Comparison of ENCODE assay signal across 8 mouse cellular contexts in the genomic region with DNA sequence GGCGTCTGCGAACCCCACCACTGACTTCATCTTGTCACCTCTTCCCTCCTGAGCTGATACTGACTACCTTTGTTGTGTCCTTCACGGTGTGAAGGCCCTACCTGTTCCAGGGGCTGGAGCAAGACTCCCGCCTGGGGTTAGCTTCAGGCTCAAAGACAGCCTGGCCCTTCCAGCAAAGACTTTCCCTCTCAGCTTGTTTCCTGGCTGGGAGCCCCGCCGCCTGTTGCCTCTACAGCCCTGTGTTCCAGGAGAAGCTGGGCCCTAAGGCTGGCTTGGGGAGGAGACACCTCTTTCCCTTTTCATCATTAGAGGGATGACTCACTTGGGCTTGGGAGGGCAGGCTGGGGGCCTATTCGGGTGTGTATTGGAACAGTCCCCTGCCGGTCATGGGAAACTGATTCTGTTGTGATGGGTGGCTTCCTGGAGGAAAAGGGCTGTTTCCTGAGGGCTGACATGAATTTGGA. TPM values are rescaled to one million over a fixed set of nuclear protein-coding genes. Genes with fewer than 3 reads are reported as not detected.
DNase-seq lines count a peak whose midpoint lies in the region; ATAC-seq and TF ChIP-seq lines count a peak whose summit lies in the region.

No protein-coding gene starts in this region.

- intact Hi-C loops in heart, postnatal 14 days (cut with DNase I): no loop called here

- H3K9me3 ChIP-seq in ES-E14 (ENCODE audit: control insufficient read depth, insufficient read depth, low read depth, low read length): no peaks in the 10 kb centered on the region
- H3K9me3 ChIP-seq in forebrain, embryonic 10.5 days: no peaks in the 10 kb centered on the region

- ATAC-seq in megakaryocyte-erythroid progenitor cell, adult 5-6 weeks (replicated peaks; ENCODE audit: low FRiP score, low TSS enrichment, poor library complexity, severe bottlenecking): peak; percentile 48

- peak; percentile 28 for DNase-seq in ES-E14 (ENCODE audit: low read depth, low spot score)
- peak; percentile 74 for DNase-seq in adrenal gland, adult 2 months
- DNase-seq in forebrain, embryonic 10.5 days (ENCODE audit: extremely low spot score, low spot score): no peak
- peak; percentile 59 to 66 for DNase-seq in heart, postnatal 14 days
- peak; percentile 75 to 84 for DNase-seq in kidney, postnatal 36 days
- DNase-seq in natural killer cell, adult 2 months (ENCODE audit: low spot score in 2 of 2): no peak
- no peak for DNase-seq in spleen, adult 12 weeks (ENCODE audit: low spot score)

- H3K27ac ChIP-seq in ES-E14 (ENCODE audit: insufficient read depth, low read depth, low read length, poor library complexity, severe bottlenecking): peak overlapping the region; percentile 33
- peak overlapping the region; percentile 88 for H3K27ac ChIP-seq in forebrain, embryonic 10.5 days

- in situ Hi-C loops in ES-E14 (cut with MboI; ENCODE audit: low sequenced_read_pairs in 2 of 2, unreplicated experiment in 2 of 2): no loop called here

- H3K9ac ChIP-seq in ES-E14 (ENCODE audit: insufficient read depth, low read depth, low read length, poor library complexity, severe bottlenecking): peak overlapping the region; percentile 82

- H3K27me3 ChIP-seq in forebrain, embryonic 10.5 days (ENCODE audit: poor library complexity, severe bottlenecking): peaks cover 14% of the 10 kb centered on the region

- no peaks in the 10 kb centered on the region for H3K36me3 ChIP-seq in ES-E14 (ENCODE audit: control insufficient read depth, insufficient read depth, low read length, poor library complexity, severe bottlenecking)
- no peaks in the 10 kb centered on the region for H3K36me3 ChIP-seq in forebrain, embryonic 10.5 days (replicated peaks)

- 15% methylated on average over 8 of the region's 8 CpGs for WGBS in forebrain, embryonic 10.5 days

- H3K4me1 ChIP-seq in ES-E14 (ENCODE audit: control insufficient read depth in 2 of 2, insufficient read depth in 2 of 2, low read length in 2 of 2, poor library complexity in 1 of 2): peaks cover 0 to 11% of the 10 kb centered on the region in 2 experiments; a peak in 1 of 4 replicates
- peaks cover 30% of the 10 kb centered on the region for H3K4me1 ChIP-seq in forebrain, embryonic 10.5 days

- peak overlapping the region; percentile 78 to 91 for H3K4me3 ChIP-seq in ES-E14 (ENCODE audit: insufficient read depth in 1 of 2, low read depth in 1 of 2, low read length in 2 of 2, poor library complexity in 1 of 2, severe bottlenecking in 1 of 2)
- H3K4me3 ChIP-seq in forebrain, embryonic 10.5 days: peak overlapping the region; percentile 82

TF ChIP-seq in ES-E14, 5 proteins besides CTCF, POLR2A, EP300 and RAD21:
- no peak for TF ChIP-seq CHD2 (IDR thresholded peaks at IDR 0.05; ENCODE audit: low read depth, low read length)
- no peak for TF ChIP-seq ZNF384 (IDR thresholded peaks at IDR 0.05; ENCODE audit: low read depth, low read length)
- no peak for TF ChIP-seq HCFC1 (IDR thresholded peaks at IDR 0.05; ENCODE audit: borderline replicate concordance, insufficient read depth, low read length)
- no peak for TF ChIP-seq ZC3H11A (IDR thresholded peaks at IDR 0.05; ENCODE audit: borderline replicate concordance, low read depth, low read length)
- TF ChIP-seq MAFK (IDR thresholded peaks at IDR 0.05; ENCODE audit: insufficient read depth, low read depth, low read length): no peak

RNA-seq across cellular contexts. Expression of a gene that starts 0.6 kb away (rescaled TPM):
- total RNA-seq in ES-E14 (2012; rRNA removed): 44.0 and 49.0 TPM in 2 replicates
- total RNA-seq in adrenal gland, adult 2 months (2021): 100 to 1,000 TPM; 143 to 167 TPM
- polyA plus RNA-seq in adrenal gland, adult 2 months (2012; rRNA removed): 586 and 732 TPM in 2 replicates
- 29.7 and 31.5 TPM in 2 replicates for polyA plus RNA-seq in forebrain, embryonic 10.5 days (2016; fragmentation: Nextera tagmentation; extraction: Ambion mirVana)
- total RNA-seq in heart, postnatal 14 days (2021): 10 to 100 TPM; 49.5 to 50.0 TPM
- 52.0 and 52.8 TPM in 2 replicates for total RNA-seq in megakaryocyte-erythroid progenitor cell, adult 5-6 weeks (2014; fragmentation: Nextera tagmentation)
- total RNA-seq in megakaryocyte-erythroid progenitor cell, adult 5-6 weeks (2017): 37.6 and 74.5 TPM in 2 replicates

RNA-seq across cellular contexts. Expression of a gene that starts 20.6 kb away (rescaled TPM):
- 6.2 and 7.4 TPM in 2 replicates for total RNA-seq in ES-E14 (2012; rRNA removed)
- 10 to 100 TPM; 19.5 to 28.2 TPM for total RNA-seq in adrenal gland, adult 2 months (2021)
- 129 and 130 TPM in 2 replicates for polyA plus RNA-seq in adrenal gland, adult 2 months (2012; rRNA removed)
- polyA plus RNA-seq in forebrain, embryonic 10.5 days (2016; fragmentation: Nextera tagmentation; extraction: Ambion mirVana): 7.6 and 9.1 TPM in 2 replicates
- 10 to 100 TPM; 10.4 to 10.6 TPM for total RNA-seq in heart, postnatal 14 days (2021)
- total RNA-seq in megakaryocyte-erythroid progenitor cell, adult 5-6 weeks (2014; fragmentation: Nextera tagmentation): 17.1 and 29.7 TPM in 2 replicates
- total RNA-seq in megakaryocyte-erythroid progenitor cell, adult 5-6 weeks (2017): 4.7 and 5.1 TPM in 2 replicates

RNA-seq across cellular contexts. Expression of a gene that starts 35.0 kb away (rescaled TPM):
- 17.1 and 21.7 TPM in 2 replicates for total RNA-seq in ES-E14 (2012; rRNA removed)
- total RNA-seq in adrenal gland, adult 2 months (2021): 10 to 100 TPM; 12.5 to 17.5 TPM
- 22.3 and 25.3 TPM in 2 replicates for polyA plus RNA-seq in adrenal gland, adult 2 months (2012; rRNA removed)
- polyA plus RNA-seq in forebrain, embryonic 10.5 days (2016; fragmentation: Nextera tagmentation; extraction: Ambion mirVana): 34.9 and 35.0 TPM in 2 replicates
- 10 to 100 TPM in 1 of 2 experiments, 1 to 10 TPM in 1; 8.4 to 10.3 TPM for total RNA-seq in heart, postnatal 14 days (2021)
- total RNA-seq in megakaryocyte-erythroid progenitor cell, adult 5-6 weeks (2014; fragmentation: Nextera tagmentation): 14.9 and 26.3 TPM in 2 replicates
- total RNA-seq in megakaryocyte-erythroid progenitor cell, adult 5-6 weeks (2017): 9.8 and 19.2 TPM in 2 replicates

RNA-seq across cellular contexts. Expression of a gene that starts 43.4 kb away (rescaled TPM):
- 7.7 and 11.8 TPM in 2 replicates for total RNA-seq in ES-E14 (2012; rRNA removed)
- total RNA-seq in adrenal gland, adult 2 months (2021): 10 to 100 TPM in 1 of 2 experiments, 1 to 10 TPM in 1; 9.2 to 18.9 TPM
- 11.4 and 12.6 TPM in 2 replicates for polyA plus RNA-seq in adrenal gland, adult 2 months (2012; rRNA removed)
- polyA plus RNA-seq in forebrain, embryonic 10.5 days (2016; fragmentation: Nextera tagmentation; extraction: Ambion mirVana): 13.3 and 14.7 TPM in 2 replicates
- total RNA-seq in heart, postnatal 14 days (2021): 10 to 100 TPM; 10.4 to 11.1 TPM
- total RNA-seq in megakaryocyte-erythroid progenitor cell, adult 5-6 weeks (2014; fragmentation: Nextera tagmentation): 12.2 and 17.1 TPM in 2 replicates
- total RNA-seq in megakaryocyte-erythroid progenitor cell, adult 5-6 weeks (2017): 14.2 and 16.6 TPM in 2 replicates

RNA-seq across cellular contexts. Expression of a gene that starts 43.5 kb away (rescaled TPM):
- total RNA-seq in ES-E14 (2012; rRNA removed): 266 and 347 TPM in 2 replicates
- total RNA-seq in adrenal gland, adult 2 months (2021): 100 to 1,000 TPM; 393 to 485 TPM
- polyA plus RNA-seq in adrenal gland, adult 2 months (2012; rRNA removed): 6.9 and 9.6 TPM in 2 replicates
- polyA plus RNA-seq in forebrain, embryonic 10.5 days (2016; fragmentation: Nextera tagmentation; extraction: Ambion mirVana): 793 and 804 TPM in 2 replicates
- 100 to 1,000 TPM; 220 to 279 TPM for total RNA-seq in heart, postnatal 14 days (2021)
- 418 and 530 TPM in 2 replicates for total RNA-seq in megakaryocyte-erythroid progenitor cell, adult 5-6 weeks (2014; fragmentation: Nextera tagmentation)
- 113 and 115 TPM in 2 replicates for total RNA-seq in megakaryocyte-erythroid progenitor cell, adult 5-6 weeks (2017)

Comparison
In these comparisons a context has a peak if more than half of its experiments do, and no peak if none do; other contexts are left out.
1. DNase-seq: peak in ES-E14 (single experiment), adrenal gland, adult 2 months (single experiment), heart, postnatal 14 days (2 of 2) and kidney, postnatal 36 days (2 of 2); none in forebrain, embryonic 10.5 days (single experiment), natural killer cell, adult 2 months (0 of 2) and spleen, adult 12 weeks (single experiment).